Mouse (Mus musculus) urinary bladder, postnatal 36 days (tissue): Measurements from ENCODE around the gene C1galt1c1.

Experiments used
- DNase-seq, 2 experiments: peaks; one replicate each; pipeline ENCODE4 v3.0.0; 2022; ENCODE audit warnings: low spot score in 2 of 2, mixed read lengths in 1 of 2

Gene C1galt1c1

GRCm38 (mm10) chrX:38634801-38635637 lies at the start of gene C1galt1c1:
C1galt1c1 (minus strand) TSS chrX:38635087.
- DNase-seq: peak; percentile 78 to 91

GRCm38 (mm10) chrX:38681972-38682371 lies 47.1 kb upstream of the C1galt1c1 start:
- no peak for DNase-seq

GRCm38 (mm10) chrX:38669111-38669903 lies 34.4 kb upstream of the C1galt1c1 start:
- no peak for DNase-seq

GRCm38 (mm10) chrX:38656206-38656883 lies 21.5 kb upstream of the C1galt1c1 start:
- no peak for DNase-seq

GRCm38 (mm10) chrX:38654681-38655080 lies 19.8 kb upstream of the C1galt1c1 start:
- DNase-seq: no peak

- DNase-seq: no peak
Measured at GRCm38 (mm10) chrX:38653181-38653580, 18.3 kb upstream of the C1galt1c1 start.

- no peak for DNase-seq
Measured at GRCm38 (mm10) chrX:38651167-38651566, 16.3 kb upstream of the C1galt1c1 start.

GRCm38 (mm10) chrX:38650404-38651039 lies 15.6 kb upstream of the C1galt1c1 start:
- DNase-seq: no peak

- DNase-seq: no peak
Measured at GRCm38 (mm10) chrX:38642183-38642582, 7.3 kb upstream of the C1galt1c1 start.

GRCm38 (mm10) chrX:38641435-38641834 lies 6.5 kb upstream of the C1galt1c1 start:
- DNase-seq: no peak

GRCm38 (mm10) chrX:38635638-38635931 lies 698 bp upstream of the C1galt1c1 start:
- no peak for DNase-seq

- DNase-seq: no peak
Measured at GRCm38 (mm10) chrX:38600995-38601369, 33.9 kb downstream of the C1galt1c1 start.

GRCm38 (mm10) chrX:38600177-38600994 lies 34.5 kb downstream of the C1galt1c1 start, which contains the start of gene Mcts1:
Mcts1 (plus strand) TSS chrX:38600578.
- peak; percentile 47 to 62 for DNase-seq

GRCm38 (mm10) chrX:38593180-38593889 lies 41.6 kb downstream of the C1galt1c1 start:
- no peak for DNase-seq

- DNase-seq: no peak
Measured at GRCm38 (mm10) chrX:38591749-38592148, 43.1 kb downstream of the C1galt1c1 start.

GRCm38 (mm10) chrX:38589827-38590226 lies 45.1 kb downstream of the C1galt1c1 start:
- no peak for DNase-seq

GRCm38 (mm10) chrX:38583261-38583660 lies 51.6 kb downstream of the C1galt1c1 start:
- no peak for DNase-seq

GRCm38 (mm10) chrX:38581140-38581539 lies 53.7 kb downstream of the C1galt1c1 start:
- no peak for DNase-seq
